Mouse (Mus musculus) ES-Bruce4 (cell line): ENCODE data around the gene Kcnk1. TPM values are rescaled to one million over a fixed set of nuclear protein-coding genes. Genes with fewer than 3 reads are reported as not detected.

Experiments
- H3K27ac ChIP-seq: 2 replicates; pipeline ENCODE4 v1.5.1; 2012; ENCODE audit warnings: low read length, inconsistent platforms; ENCODE audit not compliant: insufficient read depth
- H3K27me3 ChIP-seq: 2 replicates; pipeline ENCODE4 v1.6.1; 2012; ENCODE audit warnings: mild to moderate bottlenecking, low read length, inconsistent platforms; ENCODE audit not compliant: control insufficient read depth, poor library complexity, insufficient read depth, severe bottlenecking
- H3K36me3 ChIP-seq: 2 replicates; pipeline ENCODE4 v1.6.1; 2012; ENCODE audit warnings: inconsistent platforms, mild to moderate bottlenecking, low read length, moderate library complexity; ENCODE audit not compliant: control insufficient read depth, poor library complexity, insufficient read depth, severe bottlenecking
- H3K4me1 ChIP-seq: one replicate; pipeline ENCODE4 v1.8.1; 2011; ENCODE audit warnings: low read length; ENCODE audit not compliant: control insufficient read depth, insufficient read depth
- H3K4me3 ChIP-seq: 2 replicates; pipeline ENCODE4 v1.5.1; 2011; ENCODE audit warnings: low read depth, mild to moderate bottlenecking, low read length
- H3K9ac ChIP-seq: 2 replicates; pipeline ENCODE4 v1.6.1; 2012; ENCODE audit warnings: low read depth, mild to moderate bottlenecking, inconsistent platforms; ENCODE audit not compliant: poor library complexity, severe bottlenecking
- H3K9me3 ChIP-seq: replicated peaks from 2 replicates; pipeline ENCODE4 v1.6.1; 2012; ENCODE audit warnings: mild to moderate bottlenecking, low read length, inconsistent platforms; ENCODE audit not compliant: control insufficient read depth, poor library complexity, insufficient read depth, severe bottlenecking
- CTCF ChIP-seq: IDR thresholded peaks from one replicate; pipeline ENCODE4 v1.8.1; 2011; ENCODE audit warnings: low read depth, low read length
- EP300 ChIP-seq: IDR thresholded peaks from 2 replicates; pipeline ENCODE4 v1.6.1; 2011; ENCODE audit warnings: low read depth, low read length; ENCODE audit not compliant: insufficient read depth
- POLR2A ChIP-seq: IDR thresholded peaks from one replicate; pipeline ENCODE4 v1.8.1; 2011; ENCODE audit warnings: low read length; ENCODE audit not compliant: insufficient read depth
- polyA plus RNA-seq: library from polyadenylated mRNA; stranded (reverse); fragments of >200 nt; gene quantifications from 2 replicates; pipeline ENCODE4 v1.2.4, GENCODE M21; 2011; ENCODE audit warnings: low read depth; ENCODE audit not compliant: missing spikeins, insufficient read depth, insufficient read length

The Kcnk1 gene
- polyA plus RNA-seq, 1 experiment = 38.8 TPM

GRCm38 (mm10) chr8:126008945-126009344, 14.0 kb downstream of the Kcnk1 start:
- no peaks in the 10 kb centered on the region for H3K36me3 ChIP-seq
- no peak for TF ChIP-seq EP300
- H3K4me1 ChIP-seq = no peaks in the 10 kb centered on the region
- no peak overlapping the region for H3K4me3 ChIP-seq
- H3K9me3 ChIP-seq = no peaks in the 10 kb centered on the region
- H3K27ac ChIP-seq = no peak overlapping the region
- H3K27me3 ChIP-seq = no peaks in the 10 kb centered on the region
- H3K9ac ChIP-seq = no peak overlapping the region

GRCm38 (mm10) chr8:126010900-126011299, 15.9 kb downstream of the Kcnk1 start:
- no peaks in the 10 kb centered on the region for H3K36me3 ChIP-seq
- TF ChIP-seq POLR2A = no peak
- no peak for TF ChIP-seq EP300
- TF ChIP-seq CTCF = no peak
- H3K4me1 ChIP-seq = no peaks in the 10 kb centered on the region
- H3K27me3 ChIP-seq = no peaks in the 10 kb centered on the region
- H3K27ac ChIP-seq = no peak overlapping the region
- no peak overlapping the region for H3K9ac ChIP-seq
- H3K4me3 ChIP-seq = no peak overlapping the region
- H3K9me3 ChIP-seq = no peaks in the 10 kb centered on the region

- Histone ChIP-seq H3K27ac (no peak overlapping the region), H3K4me3 (no peak overlapping the region), H3K9ac (no peak overlapping the region), H3K27me3 (no peaks in the 10 kb centered on the region), H3K4me1 (no peaks in the 10 kb centered on the region), H3K36me3 (no peaks in the 10 kb centered on the region), H3K9me3 (no peaks in the 10 kb centered on the region)
- no peak for TF ChIP-seq CTCF
- TF ChIP-seq EP300 = no peak
- no peak for TF ChIP-seq POLR2A
Observed at GRCm38 (mm10) chr8:126012334-126012733, 17.4 kb downstream of the Kcnk1 start.

GRCm38 (mm10) chr8:126013646-126014045, 18.7 kb downstream of the Kcnk1 start:
- TF ChIP-seq EP300 (no peak), POLR2A (no peak), CTCF (no peak)
- H3K27me3 ChIP-seq = no peaks in the 10 kb centered on the region
- H3K9me3 ChIP-seq = no peaks in the 10 kb centered on the region
- no peaks in the 10 kb centered on the region for H3K4me1 ChIP-seq
- no peak overlapping the region for H3K4me3 ChIP-seq
- H3K27ac ChIP-seq = no peak overlapping the region
- no peak overlapping the region for H3K9ac ChIP-seq
- H3K36me3 ChIP-seq = no peaks in the 10 kb centered on the region

- H3K4me3 ChIP-seq = no peak overlapping the region
- no peak overlapping the region for H3K9ac ChIP-seq
- no peak overlapping the region for H3K27ac ChIP-seq
- H3K27me3 ChIP-seq = no peaks in the 10 kb centered on the region
- no peak for TF ChIP-seq EP300
- TF ChIP-seq POLR2A = no peak
- H3K9me3 ChIP-seq = no peaks in the 10 kb centered on the region
- no peaks in the 10 kb centered on the region for H3K4me1 ChIP-seq
- H3K36me3 ChIP-seq = peaks cover 8% of the 10 kb centered on the region; the same call in 1 of the 2 replicates
Observed at GRCm38 (mm10) chr8:126021932-126022331, 27.0 kb downstream of the Kcnk1 start.

GRCm38 (mm10) chr8:126023706-126024305, 28.8 kb downstream of the Kcnk1 start:
- no peak overlapping the region for H3K27ac ChIP-seq
- H3K9me3 ChIP-seq = no peaks in the 10 kb centered on the region
- H3K27me3 ChIP-seq = no peaks in the 10 kb centered on the region
- no peak overlapping the region for H3K9ac ChIP-seq
- peaks cover 12% of the 10 kb centered on the region for H3K36me3 ChIP-seq
- H3K4me3 ChIP-seq = no peak overlapping the region
- TF ChIP-seq POLR2A = no peak
- TF ChIP-seq CTCF = no peak
- no peak for TF ChIP-seq EP300
- H3K4me1 ChIP-seq = no peaks in the 10 kb centered on the region
